Mouse (Mus musculus) E14TG2a.4 (cell line): ENCODE measurements at regions not wholly inside any gene's neighbourhood (a gene's known extent, or its start where the extent isn't known, plus 50 kb on each side); places are given as distances from the start of the nearest gene placed in this dataset.
A peak's percentile ranks its signal among the peaks of the same experiment; 100 is the strongest.

Source experiments
- H3K27me3 ChIP-seq: 2 replicates; pipeline ENCODE4 v1.6.1; 2014; ENCODE audit warnings: low read length, control low read depth; ENCODE audit not compliant: insufficient read depth
- H3K36me3 ChIP-seq: 2 replicates; pipeline ENCODE4 v1.6.1; 2014; ENCODE audit warnings: low read length, control low read depth; ENCODE audit not compliant: insufficient read depth
- H3K4me1 ChIP-seq: replicated peaks from 2 replicates; pipeline ENCODE4 v1.6.1; 2014; ENCODE audit warnings: low read depth, low read length, control low read depth
- H3K4me3 ChIP-seq: replicated peaks from 2 replicates; pipeline ENCODE4 v1.5.1; 2014; ENCODE audit warnings: mild to moderate bottlenecking, low read length
- H3K9me3 ChIP-seq: 2 replicates; pipeline ENCODE4 v1.6.1; 2014; ENCODE audit warnings: low read length, control low read depth
- CTCF ChIP-seq: conservative IDR thresholded peaks from 2 replicates; pipeline ENCODE4 v1.5.1; 2014; ENCODE audit warnings: low read length
- NANOG ChIP-seq: IDR thresholded peaks from 2 replicates; pipeline ENCODE4 v1.6.1; 2014; ENCODE audit warnings: borderline replicate concordance, low read length, mixed read lengths
- POU5F1 ChIP-seq: IDR thresholded peaks from 2 replicates; pipeline ENCODE4 v1.6.1; 2014; ENCODE audit warnings: low read length, borderline replicate concordance

DNA sequence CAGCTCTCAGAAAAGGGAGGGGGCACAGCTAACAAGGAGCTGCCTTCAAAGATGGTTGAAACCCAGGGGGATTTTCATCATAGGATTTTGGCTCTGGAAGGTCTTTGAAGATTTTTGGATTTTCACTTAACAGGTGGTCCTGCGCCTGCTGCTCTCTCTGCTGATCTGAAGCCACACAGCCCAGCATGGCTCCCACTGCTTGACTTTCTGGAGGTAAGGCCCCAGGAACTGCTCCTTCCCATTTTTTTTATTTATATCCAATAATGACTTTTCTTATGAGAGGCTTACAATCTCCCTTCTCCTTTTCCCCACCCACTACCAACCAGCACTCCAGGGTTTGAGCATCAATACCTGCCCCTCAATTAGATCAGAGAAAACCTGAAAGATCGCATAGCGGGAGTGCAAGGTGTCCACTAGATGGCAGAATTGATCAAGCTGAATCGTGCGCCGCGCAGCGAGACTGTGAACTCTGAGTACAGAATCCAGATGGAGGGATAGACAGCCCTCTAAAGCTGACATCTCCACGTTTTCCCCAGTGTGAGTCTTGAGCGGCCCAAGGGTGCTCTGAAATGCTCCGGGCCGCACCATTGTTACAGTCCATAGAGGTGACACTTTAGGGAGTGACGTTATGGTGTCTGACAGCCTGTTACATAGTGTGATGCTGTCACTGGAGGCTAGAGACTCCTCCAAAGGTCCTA, 194.6 kb upstream of the Ednrb start:
- H3K36me3 ChIP-seq = no peaks in the 10 kb centered on the region
- H3K9me3 ChIP-seq = no peaks in the 10 kb centered on the region
- no peaks in the 10 kb centered on the region for H3K4me1 ChIP-seq
- no peak overlapping the region for H3K4me3 ChIP-seq
- no peaks in the 10 kb centered on the region for H3K27me3 ChIP-seq
- no peak for TF ChIP-seq NANOG
- TF ChIP-seq POU5F1 = no peak
- TF ChIP-seq CTCF = peak; percentile 73

DNA sequence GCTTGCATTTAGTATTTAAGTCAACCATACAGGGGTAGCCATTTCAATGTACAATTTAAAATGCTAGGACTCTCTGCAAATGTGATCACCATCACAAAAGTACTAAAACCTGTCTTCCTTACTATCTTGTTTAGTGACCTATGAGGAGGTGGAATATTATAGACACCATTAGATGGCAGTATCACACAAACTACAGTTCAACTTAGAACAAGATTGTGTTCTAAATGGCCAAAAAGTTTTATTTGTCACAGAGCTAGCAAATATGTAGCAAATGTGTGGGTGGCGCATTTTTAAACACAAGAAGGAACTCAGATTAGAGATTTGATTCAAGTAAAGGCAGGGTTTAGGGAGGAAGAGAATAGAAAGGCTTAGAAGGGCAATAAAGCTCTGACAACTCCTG, 189.4 kb upstream of the Ednrb start:
- H3K9me3 ChIP-seq = peaks cover 16% of the 10 kb centered on the region
- H3K36me3 ChIP-seq = no peaks in the 10 kb centered on the region
- no peaks in the 10 kb centered on the region for H3K4me1 ChIP-seq
- H3K27me3 ChIP-seq = no peaks in the 10 kb centered on the region
- TF ChIP-seq CTCF = peak; percentile 14; the same call in 1 of the 2 replicates
- no peak for TF ChIP-seq POU5F1
- no peak overlapping the region for H3K4me3 ChIP-seq

DNA sequence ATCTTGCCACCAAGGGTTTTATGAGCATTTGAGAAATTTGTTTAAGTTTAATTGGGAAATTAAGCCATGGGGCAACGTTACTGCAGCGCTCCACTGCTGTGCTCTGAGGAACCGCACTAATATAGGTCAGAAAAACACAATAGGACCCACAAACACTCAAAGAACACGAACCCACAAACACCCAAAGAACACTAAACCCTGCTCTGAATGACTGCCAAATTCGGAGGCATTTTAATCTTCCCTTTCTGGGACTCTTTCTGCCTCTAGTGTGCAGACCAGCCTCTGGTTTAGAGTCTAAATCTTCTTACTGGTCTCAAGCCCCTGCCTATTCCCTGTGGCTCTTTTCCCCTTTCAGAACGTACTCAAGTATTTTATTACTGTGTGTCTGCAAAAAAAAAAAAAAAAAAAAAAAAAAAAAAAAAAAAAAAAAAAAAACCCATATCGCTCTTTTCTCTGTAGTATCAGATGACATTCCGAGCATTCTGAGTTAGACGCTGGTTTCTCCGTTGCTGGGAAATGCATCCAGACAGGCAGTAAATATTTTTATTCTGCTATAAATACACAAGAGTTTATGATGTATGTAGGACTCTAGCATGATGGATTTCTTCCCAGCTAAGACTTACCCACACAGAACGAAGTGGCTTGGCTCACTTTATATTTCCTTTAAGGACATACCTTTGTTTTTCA, 186.7 kb upstream of the Ednrb start:
- no peaks in the 10 kb centered on the region for H3K36me3 ChIP-seq
- H3K4me3 ChIP-seq = no peak overlapping the region
- no peaks in the 10 kb centered on the region for H3K27me3 ChIP-seq
- TF ChIP-seq NANOG (no peak), POU5F1 (no peak), CTCF (no peak)
- H3K9me3 ChIP-seq = peaks cover 16% of the 10 kb centered on the region
- no peaks in the 10 kb centered on the region for H3K4me1 ChIP-seq

DNA sequence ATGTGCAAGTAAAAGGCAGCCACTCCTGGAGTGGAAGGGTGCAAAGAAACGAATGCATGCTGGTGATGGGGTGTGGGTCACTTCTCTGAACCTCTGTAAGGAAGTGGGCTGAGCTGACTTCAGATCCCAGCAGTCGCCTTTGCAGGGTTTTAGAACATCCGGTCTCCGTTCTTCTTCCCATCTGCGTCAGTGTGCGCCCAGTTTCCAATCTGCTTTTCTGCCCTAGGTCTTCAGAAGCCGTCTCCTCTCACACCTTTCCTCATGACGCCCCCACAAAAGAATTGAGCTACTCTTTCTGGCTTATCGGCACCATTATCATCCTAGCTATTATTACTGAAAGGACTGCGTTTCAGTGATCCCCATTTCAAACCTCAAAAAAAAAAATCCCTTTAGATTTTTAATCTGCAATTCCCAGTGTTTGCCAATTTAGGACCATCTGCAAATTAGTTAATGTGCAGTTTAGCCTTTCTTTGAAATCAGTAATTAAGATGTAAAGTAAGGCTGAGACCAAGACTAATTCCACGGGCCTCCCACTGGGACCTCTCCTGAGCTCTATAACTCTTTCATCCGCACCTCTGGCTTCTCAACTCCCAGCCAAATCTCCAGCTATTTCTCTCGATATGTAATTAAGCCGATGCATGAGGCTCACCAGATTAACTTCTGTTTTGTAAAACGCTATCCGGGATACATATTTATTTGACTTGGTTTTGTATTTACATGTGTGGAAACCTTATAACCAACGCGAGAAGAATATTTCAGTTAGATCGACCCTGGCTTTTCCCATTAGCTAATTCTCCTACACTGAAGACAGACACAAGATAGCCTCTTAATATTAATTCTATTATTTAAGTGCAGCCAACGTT, 185.7 kb upstream of the Ednrb start:
- Histone ChIP-seq H3K4me1 (no peaks in the 10 kb centered on the region), H3K9me3 (peaks cover 16% of the 10 kb centered on the region), H3K36me3 (no peaks in the 10 kb centered on the region), H3K27me3 (no peaks in the 10 kb centered on the region), H3K4me3 (no peak overlapping the region)
- TF ChIP-seq POU5F1 = no peak

DNA sequence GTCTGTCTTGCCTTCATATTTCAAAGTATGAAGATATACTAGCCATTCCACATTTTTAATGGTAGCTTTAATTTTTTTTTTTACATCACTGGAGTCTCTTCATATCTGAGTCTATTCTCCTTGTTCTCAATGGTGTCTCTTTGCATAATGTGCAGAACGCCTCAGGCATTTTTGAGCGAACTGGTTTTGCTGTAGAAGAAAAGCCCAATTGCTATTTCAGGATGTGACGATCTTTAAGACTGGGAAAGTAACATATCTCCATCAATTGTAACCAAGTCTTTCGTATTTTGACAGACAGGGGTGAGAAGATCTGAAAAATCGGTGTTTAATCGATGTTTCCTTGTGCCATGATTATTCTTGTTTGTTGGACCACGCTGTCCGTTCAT, 183.7 kb upstream of the Ednrb start:
- TF ChIP-seq POU5F1 (no peak), CTCF (no peak), NANOG (no peak)
- no peak overlapping the region for H3K4me3 ChIP-seq
- no peaks in the 10 kb centered on the region for H3K36me3 ChIP-seq
- H3K4me1 ChIP-seq = no peaks in the 10 kb centered on the region
- H3K9me3 ChIP-seq = peaks cover 16% of the 10 kb centered on the region
- no peaks in the 10 kb centered on the region for H3K27me3 ChIP-seq

DNA sequence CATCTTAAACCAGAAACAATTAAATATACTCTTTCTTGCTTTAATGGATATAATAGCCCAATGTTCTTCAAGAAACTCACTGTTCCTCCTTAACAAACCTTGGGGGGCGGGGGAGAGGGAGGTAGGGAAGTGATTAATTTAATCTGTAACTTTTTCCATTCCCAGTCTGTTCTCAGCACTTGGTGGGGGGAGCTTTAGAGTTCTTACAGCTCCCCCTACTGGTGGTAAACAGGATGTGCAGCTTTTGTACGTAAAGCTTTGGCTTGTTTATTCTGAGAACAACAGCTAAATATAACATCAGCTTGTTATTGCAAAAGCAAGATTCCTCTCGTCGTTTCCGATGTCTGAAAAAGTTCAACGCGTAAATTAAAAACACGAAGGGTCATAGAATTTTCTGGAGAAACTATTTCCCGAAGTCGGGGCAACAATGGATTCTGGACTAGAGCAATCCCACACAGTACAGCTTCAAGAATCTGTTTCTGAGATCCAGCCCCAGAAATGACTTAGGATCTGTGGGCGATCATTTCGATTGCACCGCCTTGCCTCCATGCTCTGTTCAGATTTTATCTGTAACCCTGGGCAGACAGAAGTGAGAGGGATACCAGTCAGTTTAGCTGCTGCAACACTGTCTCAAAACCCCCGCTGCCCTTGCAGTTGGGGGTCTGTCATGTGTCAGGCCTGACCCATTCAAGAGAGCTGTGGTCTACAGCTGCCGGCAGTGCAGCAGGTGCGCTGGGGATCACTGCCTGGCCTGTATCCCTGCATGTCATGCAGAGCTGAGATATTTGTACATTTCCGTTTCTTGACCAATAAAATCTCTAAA, 183.1 kb upstream of the Ednrb start:
- Histone ChIP-seq H3K9me3 (peaks cover 16% of the 10 kb centered on the region), H3K36me3 (no peaks in the 10 kb centered on the region), H3K4me1 (no peaks in the 10 kb centered on the region), H3K4me3 (peak overlapping the region; percentile 29; the same call in 1 of the 2 replicates), H3K27me3 (no peaks in the 10 kb centered on the region)
- no peak for TF ChIP-seq POU5F1
- TF ChIP-seq NANOG = no peak
- TF ChIP-seq CTCF = peak; percentile 79

DNA sequence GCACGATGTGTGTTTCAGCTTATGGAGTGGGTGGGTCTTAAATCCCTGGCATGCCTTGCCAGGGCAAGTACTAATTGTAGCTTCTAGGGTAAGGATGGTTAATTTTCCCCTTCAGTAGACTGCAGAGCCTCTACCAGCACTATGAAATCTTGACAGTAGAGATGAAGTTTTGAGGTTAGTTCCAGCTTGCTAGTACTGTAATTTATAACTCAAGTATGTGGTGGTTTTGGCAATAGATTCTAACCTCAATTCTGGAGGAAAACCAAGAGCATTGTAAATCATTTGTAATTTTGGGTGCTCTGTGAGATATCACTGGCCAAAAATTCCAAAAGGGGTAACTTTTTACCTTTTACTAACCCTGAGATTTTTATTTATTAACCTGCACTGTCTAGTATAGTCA, 164.3 kb upstream of the Ednrb start:
- H3K9me3 ChIP-seq = peaks cover 23% of the 10 kb centered on the region
- H3K4me3 ChIP-seq = no peak overlapping the region
- H3K4me1 ChIP-seq = no peaks in the 10 kb centered on the region
- H3K36me3 ChIP-seq = no peaks in the 10 kb centered on the region
- TF ChIP-seq NANOG = no peak
- TF ChIP-seq CTCF = no peak
- H3K27me3 ChIP-seq = no peaks in the 10 kb centered on the region

DNA sequence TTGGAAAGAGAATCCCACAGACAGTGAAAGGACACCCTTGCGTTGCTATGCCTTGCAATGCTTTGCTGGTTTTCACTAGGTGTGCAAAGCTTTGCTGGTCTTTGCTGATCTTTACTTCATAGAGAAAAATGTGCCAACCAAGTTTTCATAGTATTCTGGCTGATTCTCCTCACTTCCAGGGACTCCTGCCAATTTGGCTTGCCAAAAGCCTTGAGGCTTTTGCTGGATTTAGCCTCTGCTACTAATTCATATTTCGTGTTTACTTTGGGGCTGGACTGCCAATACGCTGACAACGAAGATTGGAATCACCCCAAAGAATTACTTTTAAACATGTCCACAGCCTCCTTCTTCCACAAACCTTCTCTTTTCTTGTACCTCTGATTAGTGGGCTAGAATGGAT, 162.2 kb upstream of the Ednrb start:
- Histone ChIP-seq H3K4me3 (no peak overlapping the region), H3K4me1 (no peaks in the 10 kb centered on the region), H3K9me3 (peaks cover 23% of the 10 kb centered on the region), H3K36me3 (no peaks in the 10 kb centered on the region), H3K27me3 (no peaks in the 10 kb centered on the region)
- TF ChIP-seq NANOG = no peak
- TF ChIP-seq POU5F1 = no peak
- no peak for TF ChIP-seq CTCF
